Mouse (Mus musculus) C2C12 (cell line): ENCODE measurements at regions not wholly inside any gene's neighbourhood (a gene's known extent, or its start where the extent isn't known, plus 50 kb on each side); places are given as distances from the start of the nearest gene placed in this dataset.

ENCODE experiments used
- H3K27me3 ChIP-seq: one replicate; pipeline ENCODE4 v1.6.1; 2011; ENCODE audit not compliant: control insufficient read depth, insufficient read depth, insufficient read length
- H3K36me3 ChIP-seq: one replicate; pipeline ENCODE4 v1.6.1; 2011; ENCODE audit not compliant: control insufficient read depth, insufficient read depth
- H3K4me3 ChIP-seq: one replicate; pipeline ENCODE4 v1.5.1; 2011; ENCODE audit warnings: mild to moderate bottlenecking, control low read depth; ENCODE audit not compliant: poor library complexity, insufficient read depth, severe bottlenecking
- H3K79me2 ChIP-seq: one replicate; pipeline ENCODE4 v1.6.1; 2011; ENCODE audit not compliant: control insufficient read depth, insufficient read depth
- H3K79me3 ChIP-seq: one replicate; pipeline ENCODE4 v1.6.1; 2011; ENCODE audit warnings: low read depth, control low read depth
- H3ac ChIP-seq: one replicate; pipeline ENCODE3; 2011; ENCODE audit warnings: low read depth; ENCODE audit not compliant: control insufficient read depth, insufficient read length
- CEBPB ChIP-seq: IDR thresholded peaks from one replicate; pipeline ENCODE4 v1.6.1; 2011; ENCODE audit warnings: low read depth, mild to moderate bottlenecking, control low read depth, moderate library complexity
- CTCF ChIP-seq: IDR thresholded peaks from one replicate; pipeline ENCODE4 v1.5.1; 2011; ENCODE audit not compliant: control insufficient read depth, insufficient read depth, insufficient read length
- FOSL1 ChIP-seq: IDR thresholded peaks from one replicate; pipeline ENCODE4 v1.8.0; 2011; ENCODE audit warnings: mild to moderate bottlenecking, low read length; ENCODE audit not compliant: poor library complexity, insufficient read depth, severe bottlenecking
- MAX ChIP-seq: IDR thresholded peaks from one replicate; pipeline ENCODE4 v1.6.1; 2011; ENCODE audit warnings: mild to moderate bottlenecking, control low read depth
- MYOD1 ChIP-seq: IDR thresholded peaks from one replicate; pipeline ENCODE4 v1.6.1; 2011; ENCODE audit warnings: low read depth; ENCODE audit not compliant: control insufficient read depth, insufficient read length
- MYOG ChIP-seq: IDR thresholded peaks from one replicate; pipeline ENCODE4 v1.6.1; 2011; ENCODE audit not compliant: control insufficient read depth, insufficient read length; ENCODE audit errors: extremely low read depth
- USF1 ChIP-seq: IDR thresholded peaks from one replicate; pipeline ENCODE4 v1.6.1; 2011; ENCODE audit warnings: low read depth, mild to moderate bottlenecking, control low read depth, moderate library complexity

DNA sequence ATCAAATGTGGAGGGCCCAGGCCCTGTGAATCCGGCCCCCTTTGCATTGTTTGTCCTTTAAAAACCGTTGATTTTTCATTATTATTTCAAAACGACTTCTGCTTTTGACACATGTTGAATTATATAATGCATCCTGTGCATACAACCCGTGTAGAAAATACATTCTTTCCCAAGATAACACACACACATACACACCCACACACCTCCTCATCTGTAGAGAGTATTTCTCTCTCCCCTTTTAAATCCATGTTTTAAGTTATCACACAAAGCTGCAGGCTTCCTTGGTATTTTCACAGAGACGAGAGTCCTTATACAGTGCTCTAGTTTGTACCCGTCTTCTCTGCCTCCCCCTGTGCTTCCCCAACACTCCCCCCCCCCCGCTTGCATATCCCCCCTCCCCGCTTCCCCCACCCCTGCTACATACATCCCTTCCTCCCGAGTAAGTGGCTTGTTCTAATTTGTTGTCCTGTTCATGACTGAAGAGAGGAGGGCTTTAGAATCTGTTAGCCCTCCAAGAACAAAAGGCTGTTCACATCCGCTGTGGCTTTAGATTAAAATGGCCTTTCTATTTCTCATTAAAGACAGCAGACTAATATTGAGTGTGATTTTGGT is 95.8 kb upstream of the Errfi1 start:
- Histone ChIP-seq H3K27me3 (no peaks in the 10 kb centered on the region), H3K79me3 (no peaks in the 10 kb centered on the region), H3ac (no peak overlapping the region), H3K4me3 (no peak overlapping the region), H3K79me2 (no peaks in the 10 kb centered on the region), H3K36me3 (no peaks in the 10 kb centered on the region)
- TF ChIP-seq USF1: no peak
- no peak for TF ChIP-seq CEBPB
- no peak for TF ChIP-seq MYOG
- no peak for TF ChIP-seq MYOD1
- TF ChIP-seq CTCF: no peak

DNA sequence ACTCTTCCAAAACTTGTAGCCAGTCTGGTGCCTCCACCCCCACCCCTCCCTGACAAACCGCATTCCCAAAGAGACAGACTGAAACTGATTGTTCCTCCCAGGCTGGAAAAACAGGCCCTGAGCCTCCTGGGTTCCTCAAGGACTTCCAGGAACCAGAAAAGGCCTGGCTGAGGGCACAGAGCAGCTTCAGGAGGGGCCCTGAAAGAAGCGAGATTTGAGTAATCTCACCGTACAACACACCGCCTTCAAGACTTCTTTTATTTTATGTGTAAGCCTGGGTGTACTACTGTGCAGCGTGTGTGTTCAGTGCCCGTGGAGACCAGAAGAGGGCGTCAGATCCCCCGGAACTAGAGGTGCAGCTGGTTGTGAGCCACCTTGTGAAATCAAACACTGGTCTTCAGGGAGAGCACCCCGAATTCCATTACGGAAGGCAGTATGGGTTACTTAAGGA is 96.4 kb upstream of the Errfi1 start:
- Histone ChIP-seq H3K36me3 (no peaks in the 10 kb centered on the region), H3K79me2 (no peaks in the 10 kb centered on the region), H3K79me3 (no peaks in the 10 kb centered on the region), H3K4me3 (no peak overlapping the region), H3K27me3 (no peaks in the 10 kb centered on the region), H3ac (no peak overlapping the region)
- TF ChIP-seq CTCF: no peak
- TF ChIP-seq MYOG: no peak
- no peak for TF ChIP-seq USF1
- TF ChIP-seq FOSL1: no peak
- TF ChIP-seq CEBPB: no peak
- TF ChIP-seq MYOD1: no peak
- TF ChIP-seq MAX: no peak

DNA sequence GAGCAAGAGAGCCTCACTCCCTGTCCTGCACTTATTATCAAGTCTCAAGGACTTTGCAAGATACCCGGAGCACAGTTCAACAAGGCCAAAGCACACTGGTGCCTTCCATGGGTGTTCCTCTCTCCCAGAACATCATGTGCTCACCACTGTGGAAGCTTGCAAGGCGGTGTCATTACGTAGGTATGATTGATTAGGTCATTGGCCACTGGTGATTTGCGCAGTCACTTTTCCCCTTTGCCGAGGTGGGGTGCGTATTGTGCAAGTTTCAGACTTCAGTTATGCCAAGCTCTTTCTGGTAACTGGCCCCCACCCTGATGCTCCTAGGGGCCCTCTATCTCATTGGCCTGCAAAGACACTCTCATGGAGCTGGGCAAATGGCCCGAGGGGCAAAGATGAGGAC is 98.3 kb upstream of the Errfi1 start:
- Histone ChIP-seq H3K27me3 (no peaks in the 10 kb centered on the region), H3ac (no peak overlapping the region), H3K36me3 (no peaks in the 10 kb centered on the region), H3K79me3 (no peaks in the 10 kb centered on the region), H3K4me3 (no peak overlapping the region), H3K79me2 (no peaks in the 10 kb centered on the region)
- TF ChIP-seq MYOD1: no peak
- TF ChIP-seq MAX: no peak

DNA sequence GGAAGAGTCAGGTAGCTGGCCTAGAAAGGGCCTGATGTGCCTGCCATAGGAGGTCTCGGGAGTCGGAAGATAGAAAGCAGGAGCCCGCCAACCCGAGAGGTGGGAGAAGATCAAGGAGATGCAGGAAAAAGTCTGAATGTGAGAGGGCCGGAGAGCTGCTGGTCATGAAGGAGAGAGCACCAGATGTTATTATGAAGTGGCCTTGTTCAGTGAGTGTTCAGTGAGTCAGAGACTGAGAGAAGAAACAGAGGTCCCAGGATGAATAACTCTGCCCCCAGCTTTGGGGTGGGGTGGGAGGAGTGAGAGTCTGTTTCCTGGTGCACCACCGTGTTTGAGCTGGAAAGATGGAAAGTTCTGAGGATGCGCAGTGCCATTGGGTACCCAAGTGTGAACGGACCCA is 100.2 kb upstream of the Slc45a1 start:
- Histone ChIP-seq H3K79me3 (no peaks in the 10 kb centered on the region), H3K27me3 (no peaks in the 10 kb centered on the region), H3ac (no peak overlapping the region), H3K4me3 (no peak overlapping the region), H3K36me3 (no peaks in the 10 kb centered on the region), H3K79me2 (no peaks in the 10 kb centered on the region)
- TF ChIP-seq CTCF (no peak), MYOG (no peak), FOSL1 (no peak), CEBPB (no peak), MYOD1 (no peak), USF1 (no peak), MAX (no peak)

DNA sequence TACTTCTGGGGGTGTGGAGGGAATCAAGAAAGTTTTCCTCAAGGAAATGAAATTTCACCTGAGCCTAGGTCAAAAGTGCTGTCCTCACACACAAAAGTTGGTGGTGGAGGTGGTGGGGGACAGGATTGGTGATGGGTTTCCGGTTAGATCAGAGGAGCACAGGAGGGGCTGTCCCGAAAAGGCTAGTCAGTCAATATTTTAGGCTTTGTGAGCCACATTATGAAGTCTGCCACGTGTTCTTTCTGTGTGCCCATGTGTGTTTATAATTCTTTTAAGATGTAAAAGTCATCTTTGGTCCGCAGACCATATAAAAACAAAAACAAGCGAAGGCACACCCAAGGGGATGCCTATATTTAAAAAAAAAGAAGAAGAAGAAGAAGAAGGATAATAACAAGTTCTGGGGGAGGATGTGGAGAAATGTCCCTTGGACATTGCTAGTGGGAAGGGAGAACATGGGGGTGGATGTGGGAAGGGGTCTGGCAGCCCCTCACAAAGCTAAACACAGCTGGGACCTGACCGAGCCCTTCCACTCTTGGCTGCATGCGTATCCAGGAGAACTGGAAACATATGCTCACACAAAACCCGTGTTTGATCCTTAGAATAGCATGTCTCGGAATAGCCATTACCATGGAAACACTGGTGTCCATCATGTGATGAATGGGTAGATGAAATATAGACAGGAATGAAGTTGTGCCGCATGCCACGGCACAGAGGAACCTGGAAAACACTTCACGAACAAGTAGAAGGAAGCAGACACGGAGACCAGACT is 98.7 kb upstream of the Slc45a1 start:
- Histone ChIP-seq H3K79me3 (no peaks in the 10 kb centered on the region), H3K36me3 (no peaks in the 10 kb centered on the region), H3K4me3 (no peak overlapping the region), H3K27me3 (no peaks in the 10 kb centered on the region), H3K79me2 (no peaks in the 10 kb centered on the region), H3ac (no peak overlapping the region)
- TF ChIP-seq MYOD1 (no peak), MYOG (no peak), CEBPB (no peak), MAX (no peak), FOSL1 (no peak), CTCF (no peak), USF1 (no peak)

DNA sequence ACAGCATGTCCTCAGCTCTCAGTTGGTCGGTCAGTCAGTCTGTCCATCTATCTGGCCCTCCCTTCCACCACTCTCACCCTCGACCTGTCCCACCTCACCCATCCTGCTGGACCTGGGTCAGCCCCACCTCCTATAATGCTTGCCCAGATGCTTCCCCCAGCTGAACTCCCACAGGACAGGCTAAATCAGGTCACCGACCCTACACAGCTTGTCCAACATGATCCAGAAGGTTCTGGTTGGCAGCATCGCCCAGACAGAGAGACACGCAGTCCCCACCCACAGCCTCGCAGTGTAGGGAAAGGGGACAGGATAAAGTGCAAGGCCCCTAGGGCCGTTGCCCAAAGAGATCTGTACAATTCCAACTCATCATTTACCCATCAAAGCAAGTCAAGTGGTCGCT is 97.1 kb upstream of the Slc45a1 start:
- no peaks in the 10 kb centered on the region for H3K36me3 ChIP-seq
- no peaks in the 10 kb centered on the region for H3K79me3 ChIP-seq
- no peaks in the 10 kb centered on the region for H3K27me3 ChIP-seq
- H3ac ChIP-seq: no peak overlapping the region
- TF ChIP-seq USF1: no peak
- TF ChIP-seq MYOD1: no peak
- TF ChIP-seq MAX: no peak
- TF ChIP-seq CEBPB: no peak
- no peak for TF ChIP-seq CTCF
- TF ChIP-seq MYOG: no peak
- TF ChIP-seq FOSL1: no peak
- H3K4me3 ChIP-seq: no peak overlapping the region
- no peaks in the 10 kb centered on the region for H3K79me2 ChIP-seq
